Mouse (Mus musculus) heart, postnatal 0 days (tissue): ENCODE data around the gene Thsd7b.

ENCODE experiments used
- CTCF ChIP-seq: IDR thresholded peaks from 2 replicates; pipeline ENCODE4 v1.5.1; 2016; ENCODE audit warnings: antibody characterized with exemption, control low read depth, low read depth
- EP300 ChIP-seq: IDR thresholded peaks from 2 replicates; pipeline ENCODE4 v1.6.1; 2016; ENCODE audit warnings: antibody characterized with exemption, low read depth

- no peak for TF ChIP-seq EP300
- no peak for TF ChIP-seq CTCF
Observed at GRCm38 (mm10) chr1:129386479-129386878, 113.4 kb downstream of the Thsd7b start.
